Mouse (Mus musculus) stomach, embryonic 14.5 days (tissue): Measurements from ENCODE around the gene Cand2. TPM values are rescaled to one million over a fixed set of nuclear protein-coding genes. Genes with fewer than 3 reads are reported as not detected.

ENCODE experiments used
- ATAC-seq: fragments of 200-750 bp; cut with Nextera tagmentation; 2 replicates; pipeline ENCODE4 v1.8.0; 2017; ENCODE audit warnings: low read depth, moderate TSS enrichment; ENCODE audit not compliant: insufficient number of reproducible peaks, insufficient read depth, low FRiP score
- H3K27ac ChIP-seq: fragments of 300-500 bp; sonication (generic); 2 replicates; pipeline ENCODE4 v1.5.1; 2014; ENCODE audit warnings: mild to moderate bottlenecking, low read length, moderate library complexity, mixed read lengths
- H3K27me3 ChIP-seq: fragments of 300-500 bp; sonication (generic); 2 replicates; pipeline ENCODE4 v1.6.1; 2014; ENCODE audit warnings: low read length, control low read depth, mixed read lengths; ENCODE audit not compliant: control insufficient read depth, insufficient read depth
- H3K36me3 ChIP-seq: fragments of 300-500 bp; sonication (generic); 2 replicates; pipeline ENCODE4 v1.6.1; 2014; ENCODE audit warnings: mild to moderate bottlenecking, control low read depth, low read length, moderate library complexity, mixed read lengths; ENCODE audit not compliant: control insufficient read depth, insufficient read depth
- H3K4me1 ChIP-seq: fragments of 300-500 bp; sonication (generic); 2 replicates; pipeline ENCODE4 v1.6.1; 2014; ENCODE audit warnings: low read length, control low read depth, mixed read lengths; ENCODE audit not compliant: control insufficient read depth, insufficient read depth
- H3K4me2 ChIP-seq: fragments of 300-500 bp; sonication (generic); replicated peaks from 2 replicates; pipeline ENCODE4 v1.6.1; 2014; ENCODE audit warnings: low read depth, low read length, control low read depth
- H3K4me3 ChIP-seq: fragments of 300-500 bp; sonication (generic); 2 replicates; pipeline ENCODE4 v1.5.1; 2014; ENCODE audit warnings: low read depth, low read length, control low read depth
- H3K9ac ChIP-seq: fragments of 300-500 bp; sonication (generic); replicated peaks from 2 replicates; pipeline ENCODE4 v1.6.1; 2014; ENCODE audit warnings: low read depth, mild to moderate bottlenecking, control low read depth, low read length, moderate library complexity, mixed read lengths
- H3K9me3 ChIP-seq: fragments of 300-500 bp; sonication (generic); 2 replicates; pipeline ENCODE4 v1.6.1; 2016; ENCODE audit warnings: low read depth, low read length, control low read depth; ENCODE audit not compliant: control insufficient read depth
- WGBS: fragments of 180-500 bp; shearing (Covaris S2); extraction: QIAGEN DNeasy Blood & Tissue Kit; methylation state at CpG from one replicate; pipeline ENCODE4 v1.1.7; 2014; 5-methylcytosine and 5-hydroxymethylcytosine counted together
- microRNA-seq: library from miRNA; unstranded; fragments of <30 nt; microRNA quantifications from one replicate; pipeline ENCODE4, GENCODE M21; 2016
- polyA plus RNA-seq: library from polyadenylated mRNA; unstranded; fragments of >200 nt; fragmentation: Nextera tagmentation; extraction: Ambion mirVana; gene quantifications from 2 replicates; pipeline ENCODE4 v1.2.1, GENCODE M21; 2014

Gene Cand2
- polyA plus RNA-seq, 1 experiment from 2014 or later = 31.0 TPM

DNA sequence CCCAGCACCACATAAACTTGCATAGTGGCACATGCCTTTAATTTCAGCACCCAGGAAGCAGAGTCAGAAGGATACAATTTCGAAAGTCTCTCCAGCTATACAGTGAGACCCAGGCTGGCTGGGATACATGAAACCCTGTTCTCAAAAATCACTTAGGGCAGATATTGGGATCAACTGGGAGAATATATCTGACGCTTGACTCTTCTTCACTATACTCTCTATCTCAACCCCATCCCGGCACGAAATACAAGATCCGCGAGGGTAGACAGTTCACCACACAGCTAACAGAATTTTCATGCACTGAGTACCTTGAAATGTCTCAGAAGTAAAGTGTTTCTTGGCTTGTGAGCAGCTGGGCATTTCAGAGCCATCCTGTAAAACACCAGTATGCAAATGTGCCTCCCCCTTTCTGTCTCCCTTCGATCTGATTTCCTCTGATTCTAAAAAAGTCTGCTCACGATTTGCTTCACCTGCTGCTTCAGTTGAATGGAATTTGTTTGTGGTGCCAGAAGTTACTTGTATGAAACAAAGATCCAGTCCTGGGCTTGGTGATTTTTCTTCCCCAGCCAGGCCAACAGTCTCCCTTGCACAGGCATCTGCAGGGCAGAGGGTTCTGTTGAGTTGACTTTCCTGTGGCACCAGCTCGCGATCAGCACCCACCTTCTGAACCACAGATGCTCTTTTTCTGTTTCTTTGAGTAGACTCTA is 74.4 kb downstream of the Cand2 start:
- H3K36me3 ChIP-seq = peaks cover 18% of the 10 kb centered on the region
- peaks cover 6% of the 10 kb centered on the region; the same call in 1 of the 2 replicates for H3K4me1 ChIP-seq
- no peak for ATAC-seq
- no peak overlapping the region for H3K27ac ChIP-seq
- 93% methylated on average over 10 of the region's 10 CpGs for WGBS
- H3K4me2 ChIP-seq = no peak overlapping the region
- no peaks in the 10 kb centered on the region for H3K9me3 ChIP-seq
- H3K27me3 ChIP-seq = no peaks in the 10 kb centered on the region
- H3K4me3 ChIP-seq = no peak overlapping the region
- no peak overlapping the region for H3K9ac ChIP-seq

DNA sequence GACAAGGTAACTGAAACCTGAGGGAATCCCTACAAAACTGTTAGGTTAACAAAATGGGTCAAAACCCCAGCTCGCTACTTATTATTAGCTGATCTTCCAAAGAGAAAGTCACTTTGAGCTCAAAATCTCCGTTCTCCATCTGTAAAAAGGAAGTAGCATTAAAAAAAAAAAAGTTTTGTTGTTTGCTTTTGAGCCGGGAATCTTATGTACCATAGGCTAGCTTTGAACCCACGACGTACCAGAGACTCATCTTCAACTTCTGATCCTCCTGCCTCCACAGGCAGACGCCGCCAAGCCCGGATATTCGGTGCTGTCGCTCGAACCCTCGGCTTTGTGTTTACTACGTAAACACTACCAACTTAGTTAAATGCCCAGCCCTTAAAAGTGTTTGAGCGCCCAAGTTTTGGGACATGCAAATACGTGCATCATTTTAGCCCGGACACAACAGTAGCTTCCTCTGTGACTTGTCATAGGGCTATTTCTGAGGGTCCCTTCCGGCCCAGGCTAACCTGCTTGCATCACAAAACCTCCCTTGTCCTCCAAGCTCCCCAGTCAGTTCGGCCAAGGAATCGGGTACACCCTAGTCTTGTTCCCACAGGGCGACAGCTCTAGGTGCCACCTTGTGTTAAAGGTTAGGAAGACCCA is 78.2 kb downstream of the Cand2 start:
- H3K36me3 ChIP-seq = peaks cover 15% of the 10 kb centered on the region
- H3K9ac ChIP-seq = peak overlapping the region; percentile 49
- no peaks in the 10 kb centered on the region for H3K27me3 ChIP-seq
- H3K4me2 ChIP-seq = peak overlapping the region; percentile 65
- no peak for ATAC-seq
- peaks cover 20% of the 10 kb centered on the region; the same call in 1 of the 2 replicates for H3K4me1 ChIP-seq
- H3K27ac ChIP-seq = peak overlapping the region; percentile 73
- peak overlapping the region; percentile 46 for H3K4me3 ChIP-seq
- H3K9me3 ChIP-seq = no peaks in the 10 kb centered on the region
- 4% methylated on average over 20 of the region's 20 CpGs for WGBS

DNA sequence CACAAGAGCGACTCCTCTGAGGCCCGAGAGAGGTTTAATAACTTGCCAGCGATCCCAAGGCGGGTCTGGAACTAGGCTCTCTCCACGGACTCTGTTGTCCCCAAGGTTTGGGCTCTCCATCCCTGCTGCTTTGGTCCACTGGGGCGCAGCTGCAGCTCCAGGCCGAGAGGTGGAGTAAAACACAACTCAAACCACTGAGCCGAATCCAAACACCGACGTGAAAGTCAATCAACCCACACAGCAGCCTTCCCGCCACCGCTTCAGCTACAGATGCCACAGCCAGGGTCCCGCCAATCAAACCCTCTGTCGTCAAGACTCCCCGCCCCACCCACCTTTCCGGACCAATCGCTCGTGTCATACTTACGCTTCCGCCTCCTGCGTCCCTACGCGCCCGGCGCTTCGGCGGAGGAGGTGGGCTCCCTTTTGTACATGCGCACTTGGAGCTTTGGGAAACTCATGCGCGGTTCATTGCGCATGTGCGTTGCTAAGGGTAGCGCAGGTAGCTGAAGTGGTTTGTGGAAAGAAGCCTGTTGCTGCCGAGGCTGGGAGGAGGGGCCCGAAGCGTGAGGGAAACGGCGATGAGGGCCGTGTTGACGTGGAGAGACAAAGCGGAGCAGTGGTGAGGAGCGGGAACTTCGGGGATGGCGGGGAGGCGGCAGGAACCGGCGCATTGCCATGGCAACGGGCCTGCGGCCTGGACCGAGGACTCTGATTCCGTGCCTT is 78.9 kb downstream of the Cand2 start, which contains the start of the genes Mbd4 and Ift122:
TSS of gene Mbd4 (minus strand) at position 281 of the 723 bp plus-strand sequence.
TSS of gene Ift122 (plus strand) at position 380 of the 723 bp plus-strand sequence.
- peak within 1 kb of the TSS; percentile 46 for H3K4me3 ChIP-seq
- H3K9me3 ChIP-seq = no peaks in the 10 kb centered on the region
- H3K9ac ChIP-seq = peak within 1 kb of the TSS; percentile 49
- peak within 1 kb of the TSS; percentile 65 for H3K4me2 ChIP-seq
- peaks cover 20% of the 10 kb centered on the region; the same call in 1 of the 2 replicates for H3K4me1 ChIP-seq
- WGBS = under 1% methylated on average over 51 of the region's 51 CpGs
- peak; percentile 98 for ATAC-seq
- H3K36me3 ChIP-seq = peaks cover 13% of the 10 kb centered on the region
- H3K27ac ChIP-seq = peak within 1 kb of the TSS; percentile 85
- no peaks in the 10 kb centered on the region for H3K27me3 ChIP-seq

DNA sequence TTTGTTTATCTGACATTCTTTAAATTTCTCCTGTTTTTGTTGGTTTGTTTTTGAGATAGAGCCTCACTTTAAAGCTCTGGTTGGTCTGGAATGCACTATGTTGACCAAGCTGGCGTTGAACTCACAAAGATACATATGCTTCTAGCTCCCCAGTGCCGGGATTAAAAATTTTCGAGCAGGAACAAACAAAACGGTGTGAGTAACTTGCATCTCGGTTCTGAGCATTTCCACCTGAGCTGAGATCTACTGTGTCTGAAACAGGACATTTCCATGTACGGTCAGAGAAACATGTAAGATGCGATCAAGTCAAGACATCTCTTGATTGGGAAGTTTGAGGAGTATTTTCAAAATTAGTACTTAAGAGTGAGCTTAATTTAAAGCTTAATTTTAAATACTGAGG is 79.6 kb downstream of the Cand2 start:
- Histone ChIP-seq H3K27ac (peak overlapping the region; percentile 85), H3K9me3 (no peaks in the 10 kb centered on the region), H3K27me3 (no peaks in the 10 kb centered on the region), H3K9ac (peak overlapping the region; percentile 42), H3K36me3 (peaks cover 6% of the 10 kb centered on the region), H3K4me2 (peak overlapping the region; percentile 56), H3K4me3 (peak overlapping the region; percentile 46), H3K4me1 (peaks cover 22% of the 10 kb centered on the region; the same call in 1 of the 2 replicates)
- ATAC-seq = no peak
- WGBS = 36% methylated on average over 7 of the region's 7 CpGs

DNA sequence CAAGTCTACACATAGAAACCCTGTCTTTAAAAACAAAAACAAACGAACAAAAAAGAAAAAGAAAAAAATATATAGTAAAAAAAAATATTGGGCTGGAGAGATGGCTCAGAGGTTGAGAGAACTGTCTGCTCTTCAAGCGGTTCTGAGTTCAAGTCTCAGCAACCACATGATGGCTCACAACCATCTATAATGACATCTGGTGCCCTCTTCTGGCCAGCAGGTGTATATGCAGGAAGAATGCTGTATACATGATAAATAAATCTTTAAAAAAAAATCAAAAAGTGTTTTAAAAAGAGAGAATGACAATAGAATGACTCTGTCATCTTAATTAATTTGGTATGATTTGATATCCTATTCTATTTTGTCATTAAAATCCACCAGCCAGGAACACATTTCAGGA is 80.1 kb downstream of the Cand2 start:
- ATAC-seq = no peak
- Histone ChIP-seq H3K9ac (no peak overlapping the region), H3K4me2 (no peak overlapping the region; the same call in 1 of the 2 replicates), H3K27me3 (no peaks in the 10 kb centered on the region), H3K4me1 (peaks cover 26% of the 10 kb centered on the region; the same call in 1 of the 2 replicates), H3K27ac (no peak overlapping the region), H3K9me3 (no peaks in the 10 kb centered on the region), H3K4me3 (no peak overlapping the region), H3K36me3 (peaks cover 3% of the 10 kb centered on the region; the same call in 1 of the 2 replicates)
- WGBS = 63% methylated on average over 2 of the region's 2 CpGs

Small RNAs within 50 kb of the gene (microRNA-seq; reads per million reads assigned to microRNA genes)
- not detected for gene Mir7660

Other genes starting within 250 kb of the Cand2 start
- gene Tsen2, start 229.9 kb upstream of the Cand2 start, polyA plus RNA-seq = 27.7 and 31.7 TPM in 2 replicates
- 7.0 and 7.9 TPM in 2 replicates for gene Mkrn2os, start 182.0 kb upstream of the Cand2 start, polyA plus RNA-seq
- gene Mkrn2, start 172.6 kb upstream of the Cand2 start, polyA plus RNA-seq = 32.5 and 33.5 TPM in 2 replicates
- 129 and 131 TPM in 2 replicates for gene Raf1, start 97.9 kb upstream of the Cand2 start, polyA plus RNA-seq
- 3.3 and 4.8 TPM in 2 replicates for gene Tmem40, start 12.1 kb upstream of the Cand2 start, polyA plus RNA-seq
- gene Rpl32, start 34.2 kb downstream of the Cand2 start, polyA plus RNA-seq = 2,694 and 2,736 TPM in 2 replicates
- gene Efcab12, start 63.9 kb downstream of the Cand2 start, polyA plus RNA-seq = 0.87 and 0.91 TPM in 2 replicates
- 16.4 and 20.6 TPM in 2 replicates for gene Mbd4, start 78.8 kb downstream of the Cand2 start, polyA plus RNA-seq
- gene Ift122, start 78.9 kb downstream of the Cand2 start, polyA plus RNA-seq = 22.2 and 23.9 TPM in 2 replicates
- 0.25 TPM in 1 of 2 replicates, not detected in the other for gene Rho, start 157.2 kb downstream of the Cand2 start, polyA plus RNA-seq
- gene H1foo, start 170.4 kb downstream of the Cand2 start, polyA plus RNA-seq = not detected in 2 replicates
- 43.1 and 44.5 TPM in 2 replicates for gene Plxnd1, start 220.5 kb downstream of the Cand2 start, polyA plus RNA-seq